Comparison of ENCODE assay signal across 10 mouse cellular contexts in the genomic region with DNA sequence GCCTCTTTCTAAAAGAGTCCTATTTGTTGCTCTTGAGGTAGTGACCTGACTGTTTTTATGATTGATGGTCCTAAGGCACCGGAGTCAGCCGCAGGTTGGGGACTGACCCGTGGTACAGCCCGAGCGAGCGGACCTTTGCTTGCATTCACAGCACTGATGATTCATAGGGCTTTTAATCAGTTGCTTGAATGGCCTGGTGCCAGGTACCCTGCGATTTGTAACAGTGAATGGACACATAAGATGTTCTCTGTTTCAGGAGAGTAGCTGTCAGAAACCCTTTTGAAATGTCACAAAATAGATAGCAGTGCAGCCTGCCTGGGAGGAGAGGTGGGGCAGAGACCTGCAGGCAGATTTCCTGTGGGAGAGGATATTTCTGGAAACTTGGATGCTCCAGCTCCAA. TPM values are rescaled to one million over a fixed set of nuclear protein-coding genes. Genes with fewer than 3 reads are reported as not detected.
DNase-seq lines count a peak whose midpoint lies in the region; ATAC-seq lines count a peak whose summit lies in the region.
"Had no signal": no experiment of that assay in that cellular context is flagged by ENCODE, and none has a peak within 500 bp of the region (broad histone marks: within the 10 kb centered on the region; RNA-seq: fewer than 3 reads in every experiment).

No protein-coding gene starts in this region.

- no peak overlapping the region for H3K27ac ChIP-seq in kidney, embryonic 15.5 days
- H3K27ac ChIP-seq in midbrain, embryonic 15.5 days = peak overlapping the region; percentile 56
- H3K27ac ChIP-seq: liver, embryonic 12.5 days had no signal

- H3K27me3 ChIP-seq in kidney, embryonic 15.5 days = peaks cover 52% of the 10 kb centered on the region
- H3K27me3 ChIP-seq in midbrain, embryonic 15.5 days (replicated peaks) = no peaks in the 10 kb centered on the region

- no peaks in the 10 kb centered on the region for H3K9me3 ChIP-seq in kidney, embryonic 15.5 days (replicated peaks)
- H3K9me3 ChIP-seq in midbrain, embryonic 15.5 days = no peaks in the 10 kb centered on the region
- H3K9me3 ChIP-seq: liver, embryonic 12.5 days had no signal

- H3K9ac ChIP-seq in kidney, embryonic 15.5 days = no peak overlapping the region
- H3K9ac ChIP-seq in midbrain, embryonic 15.5 days = no peak overlapping the region
- H3K9ac ChIP-seq: liver, embryonic 12.5 days had no signal

- no peak overlapping the region for H3K4me3 ChIP-seq in kidney, embryonic 15.5 days (replicated peaks)
- H3K4me3 ChIP-seq in midbrain, embryonic 15.5 days = no peak overlapping the region
- H3K4me3 ChIP-seq: liver, embryonic 12.5 days had no signal

- no peak overlapping the region for H3K4me2 ChIP-seq in kidney, embryonic 15.5 days
- H3K4me2 ChIP-seq in midbrain, embryonic 15.5 days = peak overlapping the region; percentile 11
- H3K4me2 ChIP-seq: liver, embryonic 12.5 days had no signal

- 35% methylated on average over 7 of the region's 7 CpGs for whole genome bisulfite sequencing in kidney, embryonic 15.5 days
- 54% methylated on average over 7 of the region's 7 CpGs for WGBS in midbrain, embryonic 15.5 days

- peak; percentile 68 for DNase-seq in cerebellum, adult 11-12 months
- no peak for DNase-seq in cerebellum, postnatal 4 days (ENCODE audit: low spot score in 2 of 2)
- peak; percentile 45 for DNase-seq in kidney, postnatal 14 days
- DNase-seq in brain, adult 2 months (ENCODE audit: low read depth, low spot score) = peak; percentile 80
- DNase-seq in natural killer cell, adult 2 months (ENCODE audit: low spot score in 2 of 2) = no peak
- no peak for DNase-seq in right cerebral cortex, postnatal 4 days

- H3K4me1 ChIP-seq in kidney, embryonic 15.5 days = peaks cover 16% of the 10 kb centered on the region
- H3K4me1 ChIP-seq in midbrain, embryonic 15.5 days = peaks cover 59% of the 10 kb centered on the region
- H3K4me1 ChIP-seq: liver, embryonic 12.5 days had no signal

- no peak for ATAC-seq in kidney, embryonic 15.5 days (replicated peaks; ENCODE audit: low FRiP score)
- no peak for ATAC-seq in midbrain, embryonic 15.5 days (replicated peaks)
- ATAC-seq: liver, embryonic 12.5 days had no signal

- H3K36me3 ChIP-seq in kidney, embryonic 15.5 days = no peaks in the 10 kb centered on the region
- no peaks in the 10 kb centered on the region for H3K36me3 ChIP-seq in midbrain, embryonic 15.5 days (replicated peaks)
- H3K36me3 ChIP-seq: liver, embryonic 12.5 days had no signal

RNA-seq across cellular contexts. Expression of a gene that starts 16.3 kb away (rescaled TPM):
- 0.10 and 0.14 TPM in 2 replicates for polyA plus RNA-seq in kidney, embryonic 15.5 days (2015; fragmentation: Nextera tagmentation; extraction: Ambion mirVana)
- 42.0 and 46.9 TPM in 2 replicates for polyA plus RNA-seq in midbrain, embryonic 15.5 days (2015; fragmentation: Nextera tagmentation; extraction: Ambion mirVana)
- polyA plus RNA-seq: urinary bladder, adult 2 months had no signal

Comparison
In these comparisons a context has a peak if more than half of its experiments do, and no peak if none do; other contexts are left out.
1. DNase-seq: peak in cerebellum, adult 11-12 months (single experiment), kidney, postnatal 14 days (single experiment) and brain, adult 2 months (single experiment); none in cerebellum, postnatal 4 days (0 of 2), natural killer cell, adult 2 months (0 of 2) and right cerebral cortex, postnatal 4 days (single experiment).
2. RNA of a gene that starts 16.3 kb away (polyA plus RNA-seq): 42.0 to 46.9 TPM in midbrain, embryonic 15.5 days; 0.10 to 0.14 TPM in kidney, embryonic 15.5 days; every median in the first group is over 10 times any median in the second.